Mouse (Mus musculus) G1E (cell line): ENCODE measurements around the gene Gm20517. TPM values are rescaled to one million over a fixed set of nuclear protein-coding genes. Genes with fewer than 3 reads are reported as not detected.

Experiments
- ATAC-seq: 2 replicates; pipeline ENCODE4 v1.8.0; 2016; ENCODE audit warnings: mild to moderate bottlenecking; ENCODE audit not compliant: insufficient number of reproducible peaks, poor library complexity, low FRiP score, severe bottlenecking; ENCODE audit errors: extremely low read depth
- DNase-seq: peaks from one replicate; pipeline ENCODE4 v3.0.0; 2012; ENCODE audit warnings: low spot score
- H3K27me3 ChIP-seq: 2 replicates; pipeline ENCODE4 v1.6.1; 2012; ENCODE audit warnings: mild to moderate bottlenecking, low read length, inconsistent platforms; ENCODE audit not compliant: insufficient read depth
- H3K36me3 ChIP-seq: replicated peaks from 2 replicates; pipeline ENCODE3; 2012; ENCODE audit warnings: mild to moderate bottlenecking, inconsistent platforms
- H3K4me1 ChIP-seq: 2 replicates; pipeline ENCODE4 v1.6.1; 2012; ENCODE audit warnings: low read depth, low read length, inconsistent platforms, mixed read lengths; ENCODE audit not compliant: insufficient read depth
- H3K4me3 ChIP-seq: 2 replicates; pipeline ENCODE4 v1.5.1; 2012; ENCODE audit warnings: low read depth, mild to moderate bottlenecking, inconsistent platforms, low read length, moderate library complexity, mixed read lengths
- H3K9me3 ChIP-seq: replicated peaks from 2 replicates; pipeline ENCODE4 v1.6.1; 2012; ENCODE audit warnings: inconsistent platforms
- CTCF ChIP-seq: IDR thresholded peaks from 2 replicates; pipeline ENCODE4 v1.5.1; 2012; ENCODE audit warnings: low read depth, low read length, inconsistent platforms, mixed read lengths
- GATA1 ChIP-seq: IDR thresholded peaks from 2 replicates; pipeline ENCODE4 v1.6.1; 2012; ENCODE audit warnings: borderline replicate concordance, low read length, inconsistent platforms, mixed read lengths
- GATA2 ChIP-seq: IDR thresholded peaks from 2 replicates; pipeline ENCODE4 v1.6.1; 2012; ENCODE audit warnings: low read depth, low read length, inconsistent platforms, borderline replicate concordance
- POLR2AphosphoS5 ChIP-seq: IDR thresholded peaks from 2 replicates; pipeline ENCODE4 v1.6.1; 2012; ENCODE audit warnings: low read depth, low read length, inconsistent platforms; ENCODE audit not compliant: insufficient replicate concordance
- TAL1 ChIP-seq: conservative IDR thresholded peaks from 2 replicates; pipeline ENCODE4 v1.6.1; 2012; ENCODE audit warnings: low read depth, low read length, inconsistent platforms, mixed read lengths
- polyA plus RNA-seq: library from polyadenylated mRNA; stranded (reverse); fragments of >175 nt; gene quantifications from 2 replicates; pipeline ENCODE4 v1.2.3, GENCODE M21; 2012
- total RNA-seq, 2 experiments: library from RNA; stranded (forward) in 1 of 2; stranded (reverse) in 1 of 2; fragments of 200-1000 nt in 1 of 2; fragments of >200 nt in 1 of 2; fragmentation: Nextera tagmentation in 1 of 2; gene quantifications; 2 replicates each; pipeline ENCODE4 v1.2.3; 2014 to 2017

Gene Gm20517
- total and polyA plus RNA-seq, 3 experiments, result 0.05 to 9.6 (median 2.0) TPM

DNA sequence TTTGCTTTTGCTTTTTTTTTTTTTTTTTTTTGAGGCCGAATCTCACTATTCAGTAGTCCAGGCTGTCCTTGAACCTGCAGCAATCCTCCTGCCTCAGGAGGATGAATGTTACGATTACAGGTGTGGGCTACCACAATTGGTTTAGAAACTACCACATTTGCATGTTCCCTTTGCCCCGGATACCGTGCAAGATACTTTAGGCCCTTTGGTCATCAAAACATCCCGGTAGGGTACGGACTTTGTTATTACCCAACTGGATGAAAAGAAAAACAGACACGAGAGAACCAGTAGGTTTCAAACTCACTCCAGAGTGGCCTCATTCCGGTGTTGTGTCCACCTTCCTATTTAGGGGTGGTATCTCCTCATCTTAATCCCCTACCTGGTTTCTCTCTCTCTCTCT is 22.9 kb upstream of the Gm20517 start:
- Histone ChIP-seq H3K4me3 (no peak overlapping the region), H3K4me1 (peaks cover 49% of the 10 kb centered on the region), H3K9me3 (no peaks in the 10 kb centered on the region), H3K36me3 (peaks cover 7% of the 10 kb centered on the region), H3K27me3 (no peaks in the 10 kb centered on the region)
- ATAC-seq (no peak), DNase-seq (no peak)
- no peak for TF ChIP-seq TAL1

DNA sequence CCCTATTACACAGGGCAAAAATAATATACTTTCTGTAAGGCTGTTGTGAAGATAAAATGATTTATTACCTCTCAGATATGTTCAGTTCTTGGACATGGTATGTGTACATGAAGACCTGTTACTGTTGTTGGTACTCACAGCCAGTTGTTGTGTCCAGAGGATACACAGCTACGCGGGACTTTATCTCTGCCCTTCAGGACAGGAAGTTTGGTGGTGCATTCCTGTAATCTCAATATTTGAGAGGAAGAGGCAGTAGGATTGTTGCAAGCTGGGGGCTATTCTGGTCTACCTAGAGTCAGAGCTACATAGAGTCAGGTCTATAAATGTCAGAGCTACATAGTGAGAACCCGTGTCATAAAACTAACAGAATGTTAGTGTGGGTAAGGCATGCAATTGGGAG is 20.3 kb upstream of the Gm20517 start:
- no peak for ATAC-seq
- DNase-seq, result no peak
- TF ChIP-seq POLR2AphosphoS5, result no peak
- TF ChIP-seq TAL1, result 0 out of 2 replicates have a peak, but pooled peaks have one; percentile 9
- TF ChIP-seq GATA2, result no peak
- Histone ChIP-seq H3K27me3 (no peaks in the 10 kb centered on the region), H3K4me1 (peaks cover 45% of the 10 kb centered on the region), H3K4me3 (no peak overlapping the region), H3K9me3 (no peaks in the 10 kb centered on the region), H3K36me3 (peaks cover 12% of the 10 kb centered on the region)

DNA sequence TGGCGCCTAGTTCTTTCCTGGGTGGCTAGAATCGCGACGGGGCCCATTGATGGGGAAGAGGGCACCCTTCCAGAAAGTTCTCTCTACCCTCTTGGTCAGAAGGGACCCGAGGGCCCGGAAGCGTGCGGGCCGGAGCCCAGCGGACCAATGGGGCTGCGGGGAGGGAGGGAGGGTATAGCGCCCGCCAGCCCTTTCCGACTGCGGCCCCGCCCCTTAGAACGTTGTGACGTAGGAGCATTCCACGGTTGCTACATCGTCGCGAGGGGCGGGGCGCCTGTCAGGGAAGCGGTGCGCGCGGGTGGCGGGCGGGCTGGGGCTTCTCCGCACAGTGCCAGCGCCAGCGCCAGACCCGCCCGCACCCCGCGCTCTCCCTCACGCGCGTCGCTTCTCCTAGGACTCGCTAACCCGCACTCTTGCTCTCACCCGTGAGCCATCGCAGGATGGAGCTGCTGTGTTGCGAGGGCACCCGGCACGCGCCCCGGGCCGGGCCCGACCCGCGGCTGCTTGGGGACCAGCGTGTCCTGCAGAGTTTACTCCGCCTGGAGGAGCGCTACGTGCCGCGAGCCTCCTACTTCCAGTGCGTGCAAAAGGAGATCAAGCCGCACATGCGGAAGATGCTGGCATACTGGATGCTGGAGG is 18.1 kb upstream of the Gm20517 start:
- Histone ChIP-seq H3K4me3 (peak overlapping the region; percentile 92), H3K36me3 (peaks cover 34% of the 10 kb centered on the region), H3K27me3 (no peaks in the 10 kb centered on the region), H3K9me3 (no peaks in the 10 kb centered on the region), H3K4me1 (peaks cover 67% of the 10 kb centered on the region)
- peak; percentile 80 for DNase-seq
- ATAC-seq, result peak; percentile 37
- TF ChIP-seq POLR2AphosphoS5 (no peak), TAL1 (no peak), GATA1 (no peak), CTCF (no peak), GATA2 (no peak)

DNA sequence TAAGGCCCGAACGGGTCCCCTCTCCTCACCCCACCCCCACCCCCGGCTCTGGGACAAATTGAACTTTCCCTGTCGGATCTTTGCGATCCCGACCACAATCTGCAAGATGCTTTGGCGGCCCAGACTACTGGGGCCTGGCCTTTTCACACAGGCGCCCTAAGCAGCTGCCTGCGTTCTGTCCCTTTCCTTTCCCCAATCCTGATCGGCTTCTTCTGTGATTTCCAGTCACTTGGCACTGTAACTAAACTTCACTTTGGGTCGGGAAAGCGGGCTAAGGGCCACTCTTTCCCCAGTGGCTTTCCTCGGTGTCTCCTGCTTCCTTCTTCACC is 17.6 kb upstream of the Gm20517 start:
- H3K4me3 ChIP-seq, result peak overlapping the region; percentile 92
- no peaks in the 10 kb centered on the region for H3K9me3 ChIP-seq
- ATAC-seq (no peak), DNase-seq (no peak)
- peaks cover 39% of the 10 kb centered on the region for H3K36me3 ChIP-seq
- no peak for TF ChIP-seq POLR2AphosphoS5
- no peak for TF ChIP-seq CTCF
- no peaks in the 10 kb centered on the region for H3K27me3 ChIP-seq
- peaks cover 72% of the 10 kb centered on the region for H3K4me1 ChIP-seq

DNA sequence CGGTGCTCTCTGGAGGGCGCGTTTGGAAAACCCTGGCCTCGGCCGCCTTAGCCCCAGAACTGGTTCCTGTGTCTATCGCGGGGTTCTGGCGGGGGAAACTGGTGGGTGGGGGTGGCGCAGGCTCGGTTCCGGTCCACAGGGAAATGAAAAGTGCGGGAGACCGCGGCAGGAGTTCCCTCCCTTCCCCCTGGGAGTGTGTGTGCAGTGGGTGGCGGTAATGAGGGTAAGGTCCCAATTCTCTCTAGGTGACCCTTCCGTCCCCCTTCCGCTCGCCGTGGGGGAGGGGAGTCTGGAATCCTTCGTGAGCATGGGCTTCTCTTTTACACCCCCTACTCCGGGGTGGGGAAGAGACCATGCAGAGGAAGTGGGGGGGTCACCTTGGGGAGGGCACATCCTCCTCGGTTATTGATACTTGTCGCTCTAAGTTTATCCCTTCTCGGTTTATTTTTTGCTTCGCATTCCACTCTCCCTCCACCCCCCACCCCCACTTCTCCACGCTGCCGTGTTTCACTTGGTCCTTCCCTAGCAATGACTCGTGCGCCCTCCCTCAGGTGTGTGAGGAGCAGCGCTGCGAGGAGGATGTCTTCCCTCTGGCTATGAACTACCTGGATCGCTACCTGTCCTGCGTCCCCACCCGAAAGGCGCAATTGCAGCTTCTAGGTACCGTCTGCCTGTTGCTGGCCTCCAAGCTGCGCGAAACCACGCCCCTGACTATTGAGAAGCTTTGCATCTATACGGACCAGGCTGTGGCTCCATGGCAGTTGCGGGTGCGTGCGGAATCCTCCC is 17.0 kb upstream of the Gm20517 start:
- Histone ChIP-seq H3K4me3 (peak overlapping the region; percentile 92), H3K36me3 (peaks cover 44% of the 10 kb centered on the region), H3K9me3 (no peaks in the 10 kb centered on the region), H3K4me1 (peaks cover 77% of the 10 kb centered on the region), H3K27me3 (no peaks in the 10 kb centered on the region)
- TF ChIP-seq POLR2AphosphoS5 (no peak), GATA1 (no peak), TAL1 (no peak), CTCF (no peak), GATA2 (no peak)
- peak; percentile 40 for DNase-seq
- ATAC-seq, result no peak

DNA sequence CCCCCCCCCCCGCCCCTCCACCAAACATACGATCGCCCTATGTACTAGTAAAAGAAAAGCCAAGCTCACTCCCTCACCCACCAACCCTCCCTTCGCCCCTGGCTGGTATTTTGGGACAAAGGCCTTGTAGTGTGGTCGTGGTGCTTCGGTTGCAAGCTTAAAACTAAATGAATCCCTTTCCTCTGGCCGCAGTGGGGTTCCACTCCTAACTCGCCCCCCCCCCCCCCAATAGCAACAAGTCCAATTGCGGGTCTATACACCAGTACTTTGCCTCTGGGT is 16.5 kb upstream of the Gm20517 start:
- H3K27me3 ChIP-seq, result no peaks in the 10 kb centered on the region
- TF ChIP-seq GATA2 (no peak), GATA1 (no peak), POLR2AphosphoS5 (no peak), CTCF (no peak), TAL1 (no peak)
- peaks cover 49% of the 10 kb centered on the region for H3K36me3 ChIP-seq

More for the DNA sequence above, 16.5 kb upstream of the Gm20517 start:
- DNase-seq (no peak), ATAC-seq (no peak)
- Histone ChIP-seq H3K4me3 (peak overlapping the region; percentile 92), H3K4me1 (peaks cover 78% of the 10 kb centered on the region), H3K9me3 (no peaks in the 10 kb centered on the region)
